Mouse (Mus musculus): ENCODE measurements at regions not wholly inside any gene's neighbourhood (a gene's known extent, or its start where the extent isn't known, plus 50 kb on each side); places are given as distances from the start of the nearest gene placed in this dataset.

GRCm38 (mm10) chr16:12901996-12902319 lies 207.5 kb upstream of the Ercc4 start:
- DNase-seq (ENCODE audit: low read depth, low spot score), result no peak

- no peak for DNase-seq (ENCODE audit: low read depth, low spot score)
Observed at GRCm38 (mm10) chr16:12903161-12903560, 206.3 kb upstream of the Ercc4 start.

DNA sequence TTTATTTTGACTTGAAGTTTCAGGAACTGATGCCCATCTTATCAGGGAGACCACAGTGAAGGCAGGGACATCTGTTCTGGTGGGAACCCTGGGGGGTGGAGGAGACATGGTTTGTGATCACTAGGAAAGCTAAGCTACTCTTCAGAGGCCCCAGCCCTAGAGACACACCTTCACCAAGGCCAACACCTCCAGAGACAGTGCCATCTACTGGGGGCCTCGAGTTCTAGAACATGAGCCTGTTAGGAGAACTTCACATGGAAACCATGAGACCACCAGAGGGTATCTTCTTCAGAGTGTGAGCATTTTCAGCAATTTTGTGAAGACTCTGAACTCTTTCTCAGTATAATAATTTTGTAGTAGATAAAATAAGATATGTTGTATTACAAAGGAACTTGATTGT lies 204.5 kb upstream of the Ercc4 start:
- no peak for DNase-seq (ENCODE audit: low read depth, low spot score)

DNA sequence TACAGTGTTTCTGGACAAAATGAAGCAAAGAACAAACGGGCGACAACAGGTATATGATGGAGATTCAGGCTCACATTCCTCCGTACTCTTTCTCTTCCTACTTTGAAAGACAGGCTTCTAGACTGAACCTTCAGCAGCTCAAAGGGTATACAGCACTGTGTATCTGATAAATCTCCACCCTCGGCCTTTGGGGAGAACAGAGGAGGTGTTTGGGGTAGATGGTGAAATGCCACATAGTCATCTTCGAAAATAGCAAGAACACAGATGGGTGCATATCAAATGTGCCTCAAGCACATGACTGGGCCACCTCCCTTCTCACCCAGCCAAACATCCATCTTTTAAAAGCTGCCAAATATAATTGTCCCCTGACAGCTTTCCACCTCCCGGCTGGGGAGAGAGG lies 184.8 kb upstream of the Ercc4 start:
- DNase-seq (ENCODE audit: low read depth, low spot score), result no peak

- no peak for DNase-seq (ENCODE audit: low read depth, low spot score)
Observed at GRCm38 (mm10) chr16:12925931-12926330, 183.6 kb upstream of the Ercc4 start.

GRCm38 (mm10) chr16:12931111-12931510 lies 178.4 kb upstream of the Ercc4 start:
- DNase-seq (ENCODE audit: low read depth, low spot score), result no peak

DNA sequence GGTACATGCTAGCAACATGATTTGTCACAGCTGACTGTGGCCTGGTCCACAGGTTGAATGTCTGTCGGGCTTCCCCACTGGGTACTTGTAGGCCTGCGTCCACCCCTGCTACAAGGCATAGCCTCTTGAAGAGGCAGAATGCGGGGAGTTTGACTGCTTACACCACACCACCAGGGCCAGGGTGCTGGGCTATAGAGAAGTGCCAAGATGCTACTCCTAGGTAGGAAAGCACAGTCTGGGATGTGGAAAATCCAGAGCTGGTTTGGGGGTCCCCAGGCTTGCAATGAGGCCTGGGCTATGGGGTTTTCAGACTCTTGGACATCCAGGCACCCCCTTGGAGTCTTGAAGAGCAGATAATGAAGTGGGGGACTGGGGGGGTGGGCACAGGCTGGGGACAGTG lies 176.5 kb upstream of the Ercc4 start:
- DNase-seq (ENCODE audit: low read depth, low spot score), result no peak

DNA sequence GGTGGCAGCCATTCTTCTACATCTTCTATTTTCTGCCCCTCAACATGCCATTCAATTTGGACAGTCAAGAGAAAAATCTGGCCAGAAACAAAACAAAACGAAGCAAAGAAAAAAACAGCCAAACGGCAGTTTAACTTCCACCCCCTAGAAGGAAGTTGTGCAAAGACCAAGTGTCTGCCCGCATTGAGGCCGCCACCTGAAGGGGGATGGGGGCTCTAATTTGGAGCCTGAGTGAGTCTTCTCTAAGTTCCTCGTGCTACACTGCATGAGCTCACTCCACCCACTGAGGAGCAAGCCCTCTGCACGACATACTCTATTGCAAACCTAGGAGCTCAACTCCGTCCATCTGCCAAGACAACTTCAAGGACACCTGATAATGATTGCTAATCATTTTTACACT lies 174.9 kb upstream of the Ercc4 start:
- no peak for DNase-seq (ENCODE audit: low read depth, low spot score)

- no peak for DNase-seq (ENCODE audit: low read depth, low spot score)
Observed at GRCm38 (mm10) chr16:12935266-12935665, 174.2 kb upstream of the Ercc4 start.

GRCm38 (mm10) chr16:12936571-12936970 lies 172.9 kb upstream of the Ercc4 start:
- DNase-seq (ENCODE audit: low read depth, low spot score), result no peak

DNA sequence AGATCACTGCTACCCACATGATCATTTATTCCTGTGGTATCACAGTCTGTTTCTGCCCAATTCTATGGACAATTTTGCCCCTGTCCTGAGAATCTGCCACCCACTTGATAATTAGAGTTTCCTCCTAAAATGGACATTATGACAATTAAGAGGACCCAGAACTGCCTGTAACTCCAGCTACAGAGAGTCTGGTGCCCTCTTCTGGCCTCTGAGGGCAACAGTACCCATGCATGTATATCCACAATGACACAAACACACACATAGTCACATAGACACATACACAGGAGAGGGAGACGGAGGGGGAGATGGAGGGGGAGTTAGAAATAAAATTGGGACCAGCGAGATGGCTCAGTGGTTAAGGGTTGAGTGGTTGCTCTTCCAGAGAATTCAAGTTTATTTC lies 170.9 kb upstream of the Ercc4 start:
- DNase-seq (ENCODE audit: low read depth, low spot score), result no peak

GRCm38 (mm10) chr16:12951176-12951575 lies 158.3 kb upstream of the Ercc4 start:
- no peak for DNase-seq (ENCODE audit: low read depth, low spot score)

- DNase-seq (ENCODE audit: low read depth, low spot score), result no peak
Observed at GRCm38 (mm10) chr16:12954028-12954427, 155.5 kb upstream of the Ercc4 start.

DNA sequence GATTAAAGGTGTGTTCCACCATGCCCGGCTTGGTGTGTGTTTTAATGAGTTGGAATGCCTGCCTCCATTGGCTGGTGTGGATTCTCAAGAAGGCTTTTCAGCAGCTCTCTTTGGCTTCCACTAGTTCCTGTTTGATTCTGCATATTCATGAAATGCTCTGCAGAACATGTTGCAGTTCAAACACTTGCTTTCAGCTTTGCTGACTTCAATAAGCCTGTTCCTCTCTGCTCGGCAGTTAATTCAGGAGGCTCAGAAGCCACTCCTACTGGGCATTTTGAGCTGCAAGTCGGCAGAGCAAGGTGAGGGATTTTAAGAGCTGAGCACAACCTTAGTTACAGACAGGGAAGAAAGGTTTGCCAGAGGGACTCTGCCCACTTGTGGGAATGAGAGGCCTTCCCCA lies 153.1 kb upstream of the Ercc4 start:
- no peak for DNase-seq (ENCODE audit: low read depth, low spot score)

DNA sequence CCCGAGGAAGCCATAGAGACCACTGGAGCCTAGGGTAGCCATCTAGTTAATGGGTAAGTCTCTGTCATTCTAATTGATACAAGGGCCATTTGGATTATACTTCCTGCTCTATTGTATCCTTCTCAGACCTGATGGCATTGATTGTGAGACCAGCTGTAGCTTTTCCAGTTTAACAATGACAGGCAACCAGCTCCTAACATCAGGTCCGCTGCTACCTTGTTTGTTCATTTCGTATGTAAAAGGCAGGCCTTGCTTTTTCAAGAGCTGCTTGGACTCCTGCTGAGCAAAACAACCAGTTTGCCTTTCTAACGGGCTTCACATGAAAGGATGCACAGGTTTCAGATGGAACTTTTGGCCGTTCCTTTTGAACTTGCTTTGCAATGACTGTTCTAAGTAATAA lies 148.6 kb upstream of the Ercc4 start:
- no peak for DNase-seq (ENCODE audit: low read depth, low spot score)

- no peak for DNase-seq (ENCODE audit: low read depth, low spot score)
Observed at GRCm38 (mm10) chr16:12982681-12983080, 126.8 kb upstream of the Ercc4 start.

DNA sequence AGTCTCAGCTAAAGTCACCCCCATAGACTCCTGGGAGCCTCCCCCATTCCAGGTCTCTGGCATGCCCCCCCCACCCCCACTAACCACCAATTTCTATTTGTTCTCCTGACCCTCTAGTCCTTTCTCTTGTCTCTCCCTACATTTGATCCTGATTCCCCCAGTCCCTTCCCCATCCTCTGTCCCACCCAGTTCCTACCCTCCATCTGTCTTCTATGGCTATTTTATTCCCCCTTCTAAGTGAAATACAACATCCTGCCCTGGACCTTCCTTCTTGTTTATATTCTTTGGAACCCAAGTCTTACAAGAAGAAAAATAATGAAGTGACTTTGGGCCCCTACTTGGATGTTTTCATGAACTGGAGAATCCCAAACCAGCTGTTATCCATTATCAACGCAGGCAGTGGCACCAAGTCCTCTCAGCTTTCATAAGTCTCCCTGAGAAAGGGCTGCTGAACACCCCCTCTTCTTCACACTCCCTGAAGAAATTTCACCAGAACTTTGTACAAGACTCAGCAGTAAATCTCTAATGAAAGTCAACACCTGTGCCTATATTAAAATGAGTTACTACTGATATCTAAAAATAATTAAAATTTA lies 108.1 kb upstream of the Ercc4 start:
- no peak for DNase-seq (ENCODE audit: low read depth, low spot score)

DNA sequence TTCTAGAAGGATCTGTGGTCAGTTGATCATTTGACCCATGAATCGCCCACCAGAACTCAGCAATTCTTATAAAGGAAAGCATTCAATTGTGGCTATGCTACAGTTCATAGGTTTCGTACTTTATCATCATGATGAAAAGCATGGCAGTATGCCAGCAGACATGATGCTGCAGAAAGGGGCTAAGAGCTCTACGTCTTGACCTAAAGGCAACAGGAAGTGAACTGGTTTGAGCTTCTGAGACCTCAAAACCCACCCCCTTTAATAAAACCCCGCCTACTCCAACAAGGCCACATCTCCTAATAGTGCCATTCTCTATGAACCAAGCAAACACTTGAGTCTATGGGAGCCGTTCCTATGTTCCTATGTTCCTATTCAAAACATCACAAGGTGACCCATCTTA lies 96.6 kb upstream of the Ercc4 start:
- DNase-seq (ENCODE audit: low read depth, low spot score), result no peak

- no peak for DNase-seq (ENCODE audit: low read depth, low spot score)
Observed at GRCm38 (mm10) chr16:13013891-13014644, 95.4 kb upstream of the Ercc4 start.

- no peak for DNase-seq (ENCODE audit: low read depth, low spot score)
Observed at GRCm38 (mm10) chr16:13022875-13023274, 86.6 kb upstream of the Ercc4 start.

- no peak for DNase-seq (ENCODE audit: low read depth, low spot score)
Observed at GRCm38 (mm10) chr16:13025393-13025792, 84.1 kb upstream of the Ercc4 start.

GRCm38 (mm10) chr16:13034136-13034535 lies 75.3 kb upstream of the Ercc4 start:
- no peak for DNase-seq (ENCODE audit: low read depth, low spot score)

GRCm38 (mm10) chr16:13036596-13036995 lies 72.9 kb upstream of the Ercc4 start:
- DNase-seq (ENCODE audit: low read depth, low spot score), result no peak

Data from retina, postnatal 7 days (tissue).